Mouse (Mus musculus): ENCODE results near the gene Jaml.
"Not testable (repeated sequence)": the region's sequence is repeated elsewhere in the genome, so short reads cannot be mapped to it uniquely, and the experiment has no call there.

Gene Jaml

GRCm38 (mm10) chr9:45079011-45079410 is at the start of gene Jaml:
Jaml (plus strand) TSS chr9:45079183.
- DNase-seq (ENCODE audit: low read depth, low spot score): no peak

- no peak for DNase-seq (ENCODE audit: low read depth, low spot score)
Observed at GRCm38 (mm10) chr9:45030341-45030740, 48.6 kb upstream of the Jaml start.

- no peak for DNase-seq (ENCODE audit: low read depth, low spot score)
Observed at GRCm38 (mm10) chr9:45032261-45032660, 46.7 kb upstream of the Jaml start.

DNA sequence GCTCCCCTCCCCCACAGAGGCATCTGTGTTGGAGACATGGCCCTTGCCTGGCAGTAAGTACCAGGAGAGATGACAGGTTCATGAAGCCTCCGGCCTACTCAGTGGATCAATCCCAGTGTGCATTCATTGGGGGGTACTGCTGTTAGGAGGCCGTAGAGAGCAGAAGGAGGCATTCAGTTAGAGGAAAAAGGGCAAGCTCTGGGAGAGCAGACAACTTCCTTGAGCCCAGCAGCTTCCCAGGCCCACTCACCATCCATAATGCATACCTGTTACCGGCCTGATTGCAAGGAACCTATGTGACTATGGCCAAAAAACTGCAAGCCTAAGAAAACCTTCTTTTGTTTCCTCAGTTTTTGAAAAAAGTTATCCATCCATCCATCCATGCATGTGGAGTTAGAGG is 44.5 kb upstream of the Jaml start:
- DNase-seq (ENCODE audit: low read depth, low spot score): no peak

GRCm38 (mm10) chr9:45037803-45038202 is 41.2 kb upstream of the Jaml start:
- DNase-seq (ENCODE audit: low read depth, low spot score): not testable (repeated sequence)

DNA sequence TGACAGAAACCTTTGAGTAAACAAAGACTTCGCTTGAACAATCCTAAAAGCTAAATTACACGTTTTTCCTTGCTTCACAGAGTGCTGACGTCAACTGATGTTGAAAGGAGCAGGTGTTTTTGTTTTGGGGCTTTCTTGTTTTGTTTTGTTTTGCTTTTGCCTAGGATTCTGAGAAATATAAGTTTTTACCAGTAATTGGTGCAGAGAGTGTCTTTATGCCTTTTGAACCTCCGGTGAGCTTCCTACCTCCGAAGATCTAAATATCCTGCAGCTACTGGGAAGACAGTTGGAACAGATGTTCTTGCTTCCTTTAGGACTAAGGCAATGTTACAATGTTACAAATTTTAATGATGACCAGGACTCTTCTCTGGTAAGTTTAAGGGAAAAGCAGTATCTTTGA is 39.5 kb upstream of the Jaml start, which contains the start of gene Mpzl2:
Gene Mpzl2, plus strand, starts transcription at position 301 of the 400 bp plus-strand sequence.
- DNase-seq (ENCODE audit: low read depth, low spot score): no peak

- DNase-seq (ENCODE audit: low read depth, low spot score): no peak
Observed at GRCm38 (mm10) chr9:45040066-45040845, 38.7 kb upstream of the Jaml start.

DNA sequence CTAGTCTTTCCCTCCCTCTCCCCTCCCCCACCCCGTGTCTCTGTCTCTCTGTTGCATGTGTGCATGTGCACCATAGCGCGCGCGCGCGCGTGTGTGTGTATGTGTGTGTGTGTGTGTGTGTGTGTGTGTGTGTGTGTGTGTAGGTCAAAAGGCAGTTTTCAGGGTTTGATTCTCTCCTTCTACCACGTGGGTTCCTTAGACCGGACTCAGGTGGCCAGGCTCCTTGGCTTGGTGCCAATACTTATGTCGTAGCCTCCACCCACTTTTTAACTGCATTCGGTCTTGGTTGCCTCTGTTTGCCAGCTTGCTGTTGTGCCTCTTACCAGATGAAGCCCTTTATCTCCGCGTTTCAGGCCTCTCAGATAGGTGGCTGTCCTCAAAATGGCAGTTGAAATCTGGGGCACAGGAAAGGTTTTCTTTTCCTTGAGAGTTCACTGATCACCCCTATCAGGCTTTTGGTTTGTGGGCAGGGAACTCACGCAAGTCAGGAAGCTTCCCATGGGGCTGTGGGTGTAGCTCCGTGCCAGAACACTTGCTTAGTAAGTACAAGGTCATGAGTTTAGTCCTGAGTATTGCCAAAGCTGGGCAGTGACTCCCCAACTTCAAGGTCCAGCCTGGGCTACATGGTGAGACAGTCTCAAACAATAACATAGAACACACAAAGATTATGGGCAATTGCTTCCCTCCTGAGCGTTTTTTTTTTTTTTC is 37.7 kb upstream of the Jaml start:
- DNase-seq (ENCODE audit: low read depth, low spot score): no peak

DNA sequence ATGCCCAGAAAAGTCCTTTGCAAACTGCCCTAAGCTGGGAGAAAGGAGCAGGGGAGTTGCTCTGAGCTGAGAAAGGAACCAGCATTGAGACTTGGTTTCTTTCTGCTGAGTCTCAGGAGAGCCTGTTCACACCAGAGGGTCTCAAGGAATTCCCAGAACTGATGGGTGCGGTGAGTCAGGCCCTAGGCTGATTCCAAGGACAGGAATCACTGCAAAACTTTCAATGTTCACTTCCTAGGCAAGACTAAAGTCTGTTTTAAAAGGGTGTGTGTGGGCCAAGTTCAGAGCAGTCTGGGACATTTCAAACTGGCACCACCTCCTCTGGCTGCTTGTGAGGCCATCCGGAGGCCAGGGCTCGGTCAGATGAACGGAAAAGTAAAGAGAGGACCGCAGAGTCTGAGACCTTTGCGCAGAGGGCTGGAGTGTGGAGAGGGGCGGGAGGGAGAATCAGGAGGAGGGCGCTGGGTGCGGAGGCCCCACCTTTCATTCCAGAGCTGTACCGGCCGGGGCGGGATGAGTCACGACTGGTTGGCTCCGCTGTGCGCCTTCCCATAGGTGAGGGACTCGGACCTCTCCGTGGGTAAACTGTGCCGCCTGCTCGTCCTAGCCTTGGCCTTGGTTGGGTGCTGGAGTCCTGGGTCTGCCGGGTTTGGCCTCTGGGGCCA is 36.8 kb upstream of the Jaml start:
- DNase-seq (ENCODE audit: low read depth, low spot score): no peak

DNA sequence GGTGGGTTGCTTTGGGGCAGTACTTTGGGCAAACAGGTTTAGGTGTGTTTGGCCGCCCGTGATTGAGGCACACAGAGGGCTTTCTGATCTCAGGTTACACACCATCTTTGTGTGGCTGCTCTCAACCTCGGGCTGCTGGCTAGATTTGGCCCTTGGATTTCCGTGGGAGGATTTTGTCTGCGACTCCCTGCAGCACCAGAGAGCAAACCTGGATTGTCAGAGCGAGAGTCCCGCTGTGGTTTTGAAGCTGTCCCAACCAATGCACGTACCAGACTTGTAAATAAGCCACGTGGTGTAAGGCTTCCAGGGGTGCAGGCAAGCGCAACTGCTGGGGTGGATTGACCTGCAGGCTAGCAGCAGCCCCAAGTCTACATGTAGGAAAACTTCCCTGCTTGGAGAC is 36.0 kb upstream of the Jaml start:
- DNase-seq (ENCODE audit: low read depth, low spot score): no peak

GRCm38 (mm10) chr9:45046973-45047372 is 32.0 kb upstream of the Jaml start:
- DNase-seq (ENCODE audit: low read depth, low spot score): no peak

- no peak for DNase-seq (ENCODE audit: low read depth, low spot score)
Observed at GRCm38 (mm10) chr9:45048511-45048910, 30.5 kb upstream of the Jaml start.

DNA sequence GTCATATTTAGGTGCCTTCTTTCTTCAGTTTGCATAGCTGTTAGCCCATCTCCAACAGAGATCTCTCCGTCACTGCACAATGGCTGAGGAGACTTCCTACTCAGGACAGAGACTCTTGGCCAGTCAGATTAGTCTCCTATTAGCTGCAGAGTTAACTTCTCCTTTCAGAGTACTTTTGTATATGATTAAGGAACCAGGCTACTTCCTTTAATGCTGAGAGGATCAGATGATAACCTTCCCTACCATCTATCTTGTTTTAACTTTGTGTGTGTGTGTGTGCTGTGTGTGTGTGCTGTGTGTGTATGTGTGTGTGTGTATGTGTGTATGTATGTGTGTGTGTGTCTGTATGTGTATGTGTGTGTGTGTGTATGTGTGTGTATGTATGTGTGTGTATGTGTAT is 29.3 kb upstream of the Jaml start:
- no peak for DNase-seq (ENCODE audit: low read depth, low spot score)

DNA sequence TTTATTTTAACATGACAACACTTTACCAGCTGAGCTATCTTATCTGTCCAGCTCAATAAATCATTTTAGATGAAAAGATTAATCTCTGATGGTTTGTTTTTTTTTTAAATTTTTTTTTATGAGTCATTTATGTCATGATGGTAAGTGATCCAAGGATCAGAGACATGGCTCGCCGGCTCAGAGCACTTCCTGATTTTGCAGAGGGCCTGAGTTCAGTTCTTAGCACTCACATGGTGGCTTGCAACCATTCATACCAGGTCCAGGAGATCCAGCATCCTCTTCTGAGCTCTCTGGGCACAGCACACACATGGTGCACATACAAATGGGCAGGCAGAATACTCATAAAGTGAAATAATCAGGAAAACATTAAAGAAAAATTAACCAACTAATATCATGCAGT is 28.7 kb upstream of the Jaml start:
- no peak for DNase-seq (ENCODE audit: low read depth, low spot score)

DNA sequence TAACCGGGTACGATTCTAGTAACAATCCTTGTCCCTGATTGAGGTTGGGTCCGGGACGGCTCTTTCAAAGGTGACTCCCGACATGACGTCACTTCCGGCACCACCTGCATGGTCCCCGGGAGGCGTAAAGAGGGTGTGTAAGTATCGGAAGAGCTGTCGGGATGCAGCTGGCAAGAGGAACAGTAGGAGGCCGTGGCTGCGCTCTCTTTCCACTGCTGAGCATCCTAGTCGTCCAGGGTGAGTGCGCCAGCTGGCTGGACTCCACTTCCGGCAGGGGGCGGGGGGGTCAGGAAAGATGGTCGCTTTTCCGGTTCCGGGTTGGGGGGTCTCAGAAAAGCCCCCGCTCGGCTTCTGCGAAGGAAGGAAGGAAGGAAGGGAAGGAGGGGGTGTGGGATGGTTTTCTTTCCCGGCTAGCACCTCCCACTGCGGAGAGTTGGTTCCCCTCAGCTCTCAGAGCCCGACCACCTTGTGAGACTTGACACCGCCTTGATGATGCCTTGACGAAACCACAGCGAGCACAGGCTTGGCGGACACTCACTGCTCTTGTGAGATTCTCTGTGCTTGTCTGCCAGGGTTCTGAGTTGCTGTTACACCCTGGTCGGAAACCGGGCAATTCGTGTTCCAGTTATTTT is 23.8 kb upstream of the Jaml start, which contains the start of gene Mpzl3:
Gene Mpzl3, plus strand, starts transcription at position 105 of the 632 bp plus-strand sequence.
- peak; percentile 90 for DNase-seq (ENCODE audit: low read depth, low spot score)

GRCm38 (mm10) chr9:45058304-45058940 is 20.6 kb upstream of the Jaml start:
- DNase-seq (ENCODE audit: low read depth, low spot score): no peak

- no peak for DNase-seq (ENCODE audit: low read depth, low spot score)
Observed at GRCm38 (mm10) chr9:45060151-45060550, 18.8 kb upstream of the Jaml start.

- no peak for DNase-seq (ENCODE audit: low read depth, low spot score)
Observed at GRCm38 (mm10) chr9:45062677-45063076, 16.3 kb upstream of the Jaml start.

DNA sequence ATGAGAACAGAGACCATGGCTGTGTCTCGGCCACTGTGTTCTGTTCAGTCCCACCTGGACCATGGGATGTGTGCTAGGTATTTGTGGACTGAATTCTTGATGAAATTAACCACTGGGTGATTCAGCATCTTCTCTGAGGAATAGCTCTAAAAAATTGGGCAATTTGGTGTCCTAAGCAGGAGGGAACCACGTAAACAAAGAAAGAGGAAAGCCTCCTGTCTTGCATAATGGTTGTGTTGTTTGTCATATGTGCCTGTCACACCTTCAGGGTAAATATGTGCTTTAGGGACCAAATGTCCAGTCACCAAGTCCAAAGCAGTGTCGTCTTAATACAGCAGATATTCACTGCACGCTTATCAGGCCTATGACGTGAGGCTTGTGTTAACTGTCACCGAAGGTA is 14.6 kb upstream of the Jaml start:
- no peak for DNase-seq (ENCODE audit: low read depth, low spot score)

DNA sequence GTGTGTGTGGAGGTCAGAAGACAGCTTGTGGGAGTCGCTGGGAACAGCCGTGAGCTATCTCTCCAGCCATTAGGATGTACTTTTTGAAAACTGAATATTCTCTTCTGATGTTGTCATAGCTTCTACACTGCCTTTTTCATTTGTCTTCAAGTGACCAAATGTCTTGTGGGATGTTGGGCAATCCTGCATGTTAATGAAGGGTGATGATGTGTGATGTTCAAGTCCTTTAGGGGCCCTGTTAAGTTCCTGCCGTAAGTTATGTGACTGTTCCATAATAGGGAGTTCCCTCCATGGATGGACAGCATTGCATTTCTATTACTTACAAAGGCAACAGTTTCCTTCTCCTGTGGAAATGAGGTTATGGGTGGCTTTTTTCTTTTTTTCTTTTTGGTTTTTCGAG is 12.2 kb upstream of the Jaml start:
- DNase-seq (ENCODE audit: low read depth, low spot score): no peak

- DNase-seq (ENCODE audit: low read depth, low spot score): no peak
Observed at GRCm38 (mm10) chr9:45071800-45072199, 7.2 kb upstream of the Jaml start.
